ENCODE assay signal across 21 mouse cellular contexts in the genomic region with DNA sequence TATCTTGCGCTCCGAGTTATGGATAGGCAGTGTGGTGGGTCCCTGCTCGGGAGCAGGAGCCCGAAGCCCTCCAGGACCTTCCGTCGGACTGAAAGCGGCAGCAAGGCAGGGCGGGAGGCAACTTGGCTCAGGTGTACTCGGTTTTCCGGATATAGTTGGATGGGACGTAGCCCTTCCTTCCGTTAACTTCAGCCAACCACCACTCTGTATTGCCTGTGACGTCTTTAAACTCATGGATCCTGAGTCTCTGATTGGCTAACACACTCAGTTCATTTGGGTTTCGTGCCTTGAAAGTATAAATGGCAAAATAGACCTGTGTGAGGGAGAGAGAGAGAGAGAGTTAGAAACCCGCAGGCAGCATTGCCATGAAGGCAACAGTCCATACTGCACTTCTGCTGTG.
"Had no signal": no experiment of that assay in that cellular context is flagged by ENCODE, and none has a peak within 500 bp of the region (broad histone marks: within the 10 kb centered on the region; RNA-seq: fewer than 3 reads in every experiment).

No protein-coding gene starts in this region.

- H3K4me1 ChIP-seq: limb, embryonic 12.5 days; limb, embryonic 15.5 days; midbrain, embryonic 12.5 days; midbrain, embryonic 15.5 days; neural tube, embryonic 12.5 days; neural tube, embryonic 15.5 days; stomach, embryonic 15.5 days had no signal

- H3K27me3 ChIP-seq: limb, embryonic 12.5 days; limb, embryonic 15.5 days; midbrain, embryonic 12.5 days; midbrain, embryonic 15.5 days; neural tube, embryonic 12.5 days; neural tube, embryonic 15.5 days; stomach, embryonic 15.5 days had no signal

- H3K4me3 ChIP-seq: limb, embryonic 12.5 days; limb, embryonic 15.5 days; midbrain, embryonic 12.5 days; midbrain, embryonic 15.5 days; neural tube, embryonic 12.5 days; neural tube, embryonic 15.5 days; stomach, embryonic 15.5 days had no signal

- DNase-seq: kidney, postnatal 25 days; left cerebral cortex, postnatal 4 days; liver, postnatal 0 days; lung, embryonic 14.5 days; retina, postnatal 1 day; right cerebral cortex, postnatal 25 days; spleen, adult 18-20 months; thymus, adult 2 months; thymus, postnatal 14 days; thymus, postnatal 4 days had no signal

- H3K9me3 ChIP-seq: limb, embryonic 12.5 days; limb, embryonic 15.5 days; midbrain, embryonic 12.5 days; midbrain, embryonic 15.5 days; neural tube, embryonic 12.5 days; neural tube, embryonic 15.5 days; stomach, embryonic 15.5 days had no signal

- ATAC-seq: liver, postnatal 0 days; lung, postnatal 0 days; midbrain, embryonic 15.5 days had no signal

- H3K27ac ChIP-seq: kidney, postnatal 0 days; limb, embryonic 12.5 days; limb, embryonic 15.5 days; liver, embryonic 14.5 days; macrophage; midbrain, embryonic 12.5 days; midbrain, embryonic 15.5 days; neural tube, embryonic 12.5 days; neural tube, embryonic 15.5 days; stomach, embryonic 15.5 days had no signal

- H3K9ac ChIP-seq: limb, embryonic 12.5 days; limb, embryonic 15.5 days; liver, embryonic 14.5 days; liver, postnatal 0 days; lung, embryonic 14.5 days; midbrain, embryonic 12.5 days; midbrain, embryonic 15.5 days; neural tube, embryonic 12.5 days; neural tube, embryonic 15.5 days; stomach, embryonic 15.5 days had no signal
